Mouse (Mus musculus): Measurements from ENCODE around the gene Kcne2. TPM values are rescaled to one million over a fixed set of nuclear protein-coding genes. Genes with fewer than 3 reads are reported as not detected.

Kcne2 gene
- polyA plus RNA-seq, 1 experiment from 2014 or later, result 8.5 TPM

DNA sequence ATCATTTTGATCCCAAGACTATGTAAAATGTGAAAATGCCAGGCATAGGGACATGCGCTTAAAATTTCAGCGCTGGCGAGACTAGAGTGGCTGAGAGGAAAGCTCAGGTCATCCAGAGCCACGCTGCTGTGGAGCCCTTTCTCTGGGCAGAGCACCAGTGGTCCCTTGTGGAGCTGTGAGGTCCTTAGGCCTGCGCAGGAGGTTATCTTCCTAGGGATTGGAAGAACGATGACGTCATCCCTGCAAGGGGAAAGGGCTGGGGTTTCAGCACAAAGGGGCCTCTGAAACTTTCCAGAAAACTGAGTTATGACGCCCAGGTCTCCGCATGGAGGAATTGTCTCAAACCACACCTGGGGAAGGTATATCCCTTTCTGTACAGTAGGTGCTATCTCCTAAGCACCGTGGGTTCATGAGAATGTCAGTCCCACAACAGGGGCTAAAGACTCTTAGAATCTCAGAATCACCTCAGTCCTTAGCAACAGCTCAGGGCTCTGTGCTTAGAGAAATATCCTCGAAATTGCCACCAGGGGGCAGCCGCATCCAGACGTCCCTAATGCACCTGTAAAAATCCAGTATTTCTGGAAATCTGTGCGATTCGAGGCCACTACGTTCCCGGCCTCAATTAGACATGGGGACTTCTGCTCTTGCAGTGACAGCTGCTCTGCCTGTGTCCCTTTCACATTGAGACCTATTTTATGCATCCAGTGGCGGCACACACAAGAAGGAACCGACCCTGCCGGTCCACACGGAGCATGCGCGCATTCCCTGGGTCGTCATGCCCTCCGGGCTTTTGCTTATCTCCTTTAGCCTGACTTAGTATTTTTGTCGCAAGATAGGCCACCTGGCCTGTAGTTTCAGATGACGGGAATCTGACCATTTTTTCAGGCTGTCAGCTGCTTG is 48.7 kb downstream of the Kcne2 start:
- Histone ChIP-seq H3K4me2 (ENCODE audit: low read length) (peak overlapping the region; percentile 52), H3K9ac (ENCODE audit: low read depth, low read length) (no peak overlapping the region), H3K4me3 (ENCODE audit: low read depth, low read length) (peak overlapping the region; percentile 28), H3K9me3 (replicated peaks; ENCODE audit: control insufficient read depth, low read length, poor library complexity, severe bottlenecking) (no peaks in the 10 kb centered on the region), H3K27me3 (ENCODE audit: control insufficient read depth, insufficient read depth, low read depth, low read length) (no peaks in the 10 kb centered on the region), H3K36me3 (ENCODE audit: control insufficient read depth, insufficient read depth, low read length) (no peaks in the 10 kb centered on the region), H3K4me1 (ENCODE audit: control insufficient read depth, insufficient read depth, low read length) (0 out of 2 replicates have a peak, but pooled peaks cover 5% of the 10 kb centered on the region), H3K27ac (ENCODE audit: low read length) (no peak overlapping the region)
- peak; percentile 75 for ATAC-seq
- 28% methylated on average over 27 of the region's 27 CpGs for WGBS

- Histone ChIP-seq H3K36me3 (ENCODE audit: control insufficient read depth, insufficient read depth, low read length) (no peaks in the 10 kb centered on the region), H3K4me3 (ENCODE audit: low read depth, low read length) (no peak overlapping the region), H3K27me3 (ENCODE audit: control insufficient read depth, insufficient read depth, low read depth, low read length) (no peaks in the 10 kb centered on the region), H3K4me2 (ENCODE audit: low read length) (no peak overlapping the region), H3K27ac (ENCODE audit: low read length) (no peak overlapping the region), H3K4me1 (ENCODE audit: control insufficient read depth, insufficient read depth, low read length) (0 out of 2 replicates have a peak, but pooled peaks cover 3% of the 10 kb centered on the region), H3K9ac (ENCODE audit: low read depth, low read length) (no peak overlapping the region), H3K9me3 (replicated peaks; ENCODE audit: control insufficient read depth, low read length, poor library complexity, severe bottlenecking) (no peaks in the 10 kb centered on the region)
- WGBS, result 64% methylated on average over 11 of the region's 11 CpGs
- no peak for ATAC-seq
Measured at GRCm38 (mm10) chr16:92345177-92345576, 53.0 kb downstream of the Kcne2 start.

DNA sequence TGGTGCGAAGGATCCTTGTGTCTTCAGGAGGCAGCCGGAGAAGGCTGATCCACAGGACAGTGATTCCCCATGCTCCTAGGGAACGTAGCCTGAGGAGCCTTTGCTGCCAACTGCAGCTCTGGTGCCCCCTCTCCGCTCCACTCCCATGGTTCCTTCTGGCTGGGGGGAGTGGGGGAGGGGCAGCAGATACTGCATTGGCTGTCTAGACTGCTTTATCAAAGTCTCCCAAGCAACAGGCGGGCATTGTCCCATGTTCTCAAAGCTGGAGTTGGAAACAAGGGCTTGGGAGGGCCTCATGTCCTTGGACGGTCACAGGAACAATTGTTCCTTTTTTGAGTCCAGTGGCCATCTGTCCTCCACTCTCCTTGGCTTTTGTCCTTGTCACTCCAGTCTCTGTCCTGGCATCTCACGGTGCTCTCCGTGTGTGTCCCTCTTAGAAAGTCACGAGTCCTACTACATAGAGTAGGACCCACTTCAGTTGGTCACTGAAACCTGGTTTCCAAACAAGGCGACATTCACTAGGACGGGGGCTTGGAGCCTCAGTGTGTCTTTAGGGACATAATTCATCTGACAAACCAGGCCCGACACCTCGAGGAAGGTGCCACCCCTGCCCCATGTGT is 54.2 kb downstream of the Kcne2 start:
- WGBS, result 61% methylated on average over 13 of the region's 13 CpGs
- Histone ChIP-seq H3K4me2 (ENCODE audit: low read length) (no peak overlapping the region), H3K27ac (ENCODE audit: low read length) (no peak overlapping the region), H3K4me1 (ENCODE audit: control insufficient read depth, insufficient read depth, low read length) (no peaks in the 10 kb centered on the region), H3K36me3 (ENCODE audit: control insufficient read depth, insufficient read depth, low read length) (no peaks in the 10 kb centered on the region), H3K9me3 (replicated peaks; ENCODE audit: control insufficient read depth, low read length, poor library complexity, severe bottlenecking) (no peaks in the 10 kb centered on the region), H3K4me3 (ENCODE audit: low read depth, low read length) (no peak overlapping the region), H3K9ac (ENCODE audit: low read depth, low read length) (no peak overlapping the region), H3K27me3 (ENCODE audit: control insufficient read depth, insufficient read depth, low read depth, low read length) (no peaks in the 10 kb centered on the region)
- no peak for ATAC-seq

Other genes with a start within 250 kb of the Kcne2 start
- gene Mrps6, start 234.1 kb upstream of the Kcne2 start, polyA plus RNA-seq (2015; fragmentation: Nextera tagmentation; extraction: Ambion mirVana), result 169 and 177 TPM in 2 replicates
- gene Gm49711, start 234.1 kb upstream of the Kcne2 start, polyA plus RNA-seq (2015; fragmentation: Nextera tagmentation; extraction: Ambion mirVana), result 0.32 and 0.67 TPM in 2 replicates
- gene Slc5a3, start 234.1 kb upstream of the Kcne2 start, polyA plus RNA-seq (2015; fragmentation: Nextera tagmentation; extraction: Ambion mirVana), result 21.1 and 22.8 TPM in 2 replicates
- gene Smim11, start 8.9 kb downstream of the Kcne2 start, polyA plus RNA-seq (2015; fragmentation: Nextera tagmentation; extraction: Ambion mirVana), result 56.0 and 62.3 TPM in 2 replicates
- not detected in 2 replicates for gene Fam243, start 29.1 kb downstream of the Kcne2 start, polyA plus RNA-seq (2015; fragmentation: Nextera tagmentation; extraction: Ambion mirVana)
- not detected in 2 replicates for gene Kcne1, start 67.1 kb downstream of the Kcne2 start, polyA plus RNA-seq (2015; fragmentation: Nextera tagmentation; extraction: Ambion mirVana)
- gene Rcan1, start 178.5 kb downstream of the Kcne2 start, polyA plus RNA-seq (2015; fragmentation: Nextera tagmentation; extraction: Ambion mirVana), result 76.3 and 80.8 TPM in 2 replicates
- gene Clic6, start 193.3 kb downstream of the Kcne2 start, polyA plus RNA-seq (2015; fragmentation: Nextera tagmentation; extraction: Ambion mirVana), result 2.7 and 3.2 TPM in 2 replicates

Measured in midbrain, embryonic 16.5 days (tissue).